Comparison of ENCODE assay signal across 8 mouse cellular contexts in the genomic region with DNA sequence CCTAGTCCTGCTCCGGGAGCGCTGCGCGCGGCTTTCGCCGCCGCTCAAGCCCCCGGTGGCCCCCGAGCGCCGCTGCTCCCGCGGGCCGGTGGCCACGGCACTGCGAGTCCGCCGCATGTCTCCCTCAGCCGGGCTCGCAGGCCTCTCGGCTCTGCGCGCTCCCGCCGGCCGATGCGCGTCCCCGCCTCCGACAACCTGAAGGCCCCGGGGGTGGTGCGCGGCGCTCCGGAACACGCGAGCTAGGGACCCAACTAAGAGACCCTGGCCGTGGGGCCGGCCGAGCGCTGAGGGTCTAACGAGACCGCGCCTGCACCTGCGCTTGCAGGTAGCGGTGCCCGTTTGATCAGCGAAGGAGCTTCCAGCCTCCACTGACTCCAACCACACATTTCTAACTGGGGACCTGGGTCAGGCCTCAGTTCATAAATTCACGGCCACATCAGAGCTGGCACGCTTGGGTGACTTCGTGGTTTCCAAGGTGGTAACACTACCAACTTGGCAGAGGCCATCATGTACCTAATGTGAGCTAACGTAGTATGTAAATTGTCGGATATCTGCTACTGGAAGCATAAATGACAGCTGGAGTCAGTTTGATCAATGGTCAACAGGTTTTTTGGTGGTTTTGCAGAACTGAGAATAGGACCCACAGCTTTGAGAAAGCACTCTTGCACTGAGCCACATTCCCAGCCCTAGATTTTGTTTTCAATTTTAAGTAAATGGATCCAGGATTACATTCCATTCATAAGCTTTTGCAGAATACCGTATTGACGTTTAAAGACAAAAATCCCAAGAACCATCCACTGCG. TPM values are rescaled to one million over a fixed set of nuclear protein-coding genes. Genes with fewer than 3 reads are reported as not detected.
DNase-seq lines count a peak whose midpoint lies in the region; ATAC-seq and TF ChIP-seq lines count a peak whose summit lies in the region.

A gene (minus strand): TSS at position 173 of the 802 bp plus-strand sequence.

- H3K4me2 ChIP-seq in heart, embryonic 12.5 days: peak within 1 kb of the TSS; percentile 95
- peak within 1 kb of the TSS; percentile 98 for H3K4me2 ChIP-seq in kidney, embryonic 16.5 days (replicated peaks; ENCODE audit: low read depth, low read length)
- peak within 1 kb of the TSS; percentile 81 for H3K4me2 ChIP-seq in midbrain, postnatal 0 days (ENCODE audit: low read depth, low read length, poor library complexity, severe bottlenecking)

- no peaks in the 10 kb centered on the region for H3K27me3 ChIP-seq in C2C12 (ENCODE audit: control insufficient read depth, insufficient read depth, insufficient read length)
- H3K27me3 ChIP-seq in erythroblast, embryonic 14.5 days (ENCODE audit: control insufficient read depth): peaks cover 51% of the 10 kb centered on the region
- peaks cover 23% of the 10 kb centered on the region; the same call in 1 of the 2 replicates for H3K27me3 ChIP-seq in heart, embryonic 12.5 days (replicated peaks)
- peaks cover 7% of the 10 kb centered on the region; the same call in 1 of the 2 replicates for H3K27me3 ChIP-seq in kidney, embryonic 16.5 days (ENCODE audit: insufficient read depth, low read length)
- H3K27me3 ChIP-seq in midbrain, postnatal 0 days (ENCODE audit: insufficient read depth, low read length): no peaks in the 10 kb centered on the region

- ATAC-seq in heart, embryonic 12.5 days (ENCODE audit: insufficient number of reproducible peaks, low FRiP score): no peak; the same call in none of the 2 replicates
- peak; percentile 73 for ATAC-seq in kidney, embryonic 16.5 days (ENCODE audit: low FRiP score, low TSS enrichment)
- ATAC-seq in midbrain, postnatal 0 days (ENCODE audit: low FRiP score): peak; percentile 68

- peak within 1 kb of the TSS; percentile 90 for H3K9ac ChIP-seq in heart, embryonic 12.5 days
- H3K9ac ChIP-seq in kidney, embryonic 16.5 days (replicated peaks; ENCODE audit: low read length): peak within 1 kb of the TSS; percentile 89
- peak within 1 kb of the TSS; percentile 88 for H3K9ac ChIP-seq in midbrain, postnatal 0 days (replicated peaks; ENCODE audit: low read length, poor library complexity, severe bottlenecking)

- H3ac ChIP-seq in C2C12 (ENCODE audit: control insufficient read depth, insufficient read length, low read depth): peak within 1 kb of the TSS; percentile 97

- H3K4me3 ChIP-seq in C2C12 (ENCODE audit: insufficient read depth, poor library complexity, severe bottlenecking): peak within 1 kb of the TSS; percentile 50
- H3K4me3 ChIP-seq in erythroblast, embryonic 14.5 days (replicated peaks): peak within 1 kb of the TSS; percentile 84
- H3K4me3 ChIP-seq in heart, embryonic 12.5 days: peak within 1 kb of the TSS; percentile 81
- peak within 1 kb of the TSS; percentile 77 for H3K4me3 ChIP-seq in kidney, embryonic 16.5 days (ENCODE audit: low read length)
- peak within 1 kb of the TSS; percentile 85 for H3K4me3 ChIP-seq in midbrain, postnatal 0 days (ENCODE audit: low read depth, low read length)

- H3K4me1 ChIP-seq in erythroblast, embryonic 14.5 days (ENCODE audit: control insufficient read depth): peaks cover 19% of the 10 kb centered on the region
- 0 out of 2 replicates have a peak, but pooled peaks cover 3% of the 10 kb centered on the region for H3K4me1 ChIP-seq in heart, embryonic 12.5 days (replicated peaks)
- H3K4me1 ChIP-seq in kidney, embryonic 16.5 days (ENCODE audit: insufficient read depth, low read length): 0 out of 2 replicates have a peak, but pooled peaks cover 7% of the 10 kb centered on the region
- no peaks in the 10 kb centered on the region for H3K4me1 ChIP-seq in midbrain, postnatal 0 days (ENCODE audit: insufficient read depth, low read length)

- H3K79me3 ChIP-seq in C2C12 (ENCODE audit: low read depth): no peaks in the 10 kb centered on the region

- H3K9me3 ChIP-seq in erythroblast, embryonic 14.5 days (ENCODE audit: control insufficient read depth, low read length): no peaks in the 10 kb centered on the region
- H3K9me3 ChIP-seq in heart, embryonic 12.5 days (replicated peaks): no peaks in the 10 kb centered on the region
- H3K9me3 ChIP-seq in kidney, embryonic 16.5 days (ENCODE audit: low read length): no peaks in the 10 kb centered on the region
- H3K9me3 ChIP-seq in midbrain, postnatal 0 days (ENCODE audit: low read length): no peaks in the 10 kb centered on the region

- H3K79me2 ChIP-seq in C2C12 (ENCODE audit: control insufficient read depth, insufficient read depth): peaks cover 10% of the 10 kb centered on the region

- H3K36me3 ChIP-seq in C2C12 (ENCODE audit: control insufficient read depth, insufficient read depth): peaks cover 5% of the 10 kb centered on the region
- H3K36me3 ChIP-seq in erythroblast, embryonic 14.5 days (ENCODE audit: control insufficient read depth): peaks cover 6% of the 10 kb centered on the region
- H3K36me3 ChIP-seq in heart, embryonic 12.5 days: 0 out of 2 replicates have a peak, but pooled peaks cover 3% of the 10 kb centered on the region
- no peaks in the 10 kb centered on the region for H3K36me3 ChIP-seq in kidney, embryonic 16.5 days (ENCODE audit: insufficient read depth, low read length)
- H3K36me3 ChIP-seq in midbrain, postnatal 0 days (ENCODE audit: insufficient read depth, low read length): no peaks in the 10 kb centered on the region

- 8% methylated on average over 49 of the region's 57 CpGs for WGBS in heart, embryonic 12.5 days
- 6% methylated on average over 48 of the region's 57 CpGs for WGBS in kidney, embryonic 16.5 days
- WGBS in midbrain, postnatal 0 days: 5% methylated on average over 43 of the region's 57 CpGs

- H3K27ac ChIP-seq in heart, embryonic 12.5 days (ENCODE audit: poor library complexity, severe bottlenecking): no peak within 1 kb of the TSS
- H3K27ac ChIP-seq in kidney, embryonic 16.5 days (ENCODE audit: low read length): peak within 1 kb of the TSS; percentile 51
- peak within 1 kb of the TSS; percentile 88 for H3K27ac ChIP-seq in midbrain, postnatal 0 days (ENCODE audit: low read depth, low read length)

- peak; percentile 87 for DNase-seq in brain, adult 2 months (ENCODE audit: low read depth, low spot score)
- DNase-seq in liver: peak; percentile 83
- DNase-seq in midbrain, postnatal 0 days (ENCODE audit: low spot score): peak; percentile 73
- peak; percentile 58 to 60 for DNase-seq in spleen, postnatal 36 days (ENCODE audit: low spot score in 2 of 2)

- TF ChIP-seq CTCF in C2C12 (IDR thresholded peaks at IDR 0.05; ENCODE audit: control insufficient read depth, insufficient read depth, insufficient read length): no peak
- TF ChIP-seq CTCF in midbrain, postnatal 0 days (IDR thresholded peaks at IDR 0.05): no peak

TF ChIP-seq in C2C12, 6 proteins besides CTCF, POLR2A, EP300 and RAD21:
- TF ChIP-seq MAX (IDR thresholded peaks at IDR 0.05): peak; percentile 23
- no peak for TF ChIP-seq MYOD1 (IDR thresholded peaks at IDR 0.05; ENCODE audit: control insufficient read depth, insufficient read length, low read depth)

RNA-seq across cellular contexts. Expression of the gene that starts here (rescaled TPM):
- polyA plus RNA-seq in C2C12 (2012; fragmentation: generic; extraction: Trizol): 21.6 TPM
- 1.4 and 1.9 TPM in 2 replicates for polyA plus RNA-seq in erythroblast, embryonic 14.5 days (2012)
- 19.7 and 22.1 TPM in 2 replicates for polyA plus RNA-seq in heart, embryonic 12.5 days (2016; fragmentation: Nextera tagmentation; extraction: Ambion mirVana)
- 7.6 and 17.7 TPM in 2 replicates for polyA plus RNA-seq in kidney, embryonic 16.5 days (2015; fragmentation: Nextera tagmentation; extraction: Ambion mirVana)
- total RNA-seq in midbrain, postnatal 0 days (2014; rRNA removed): 58.0 and 63.2 TPM in 2 replicates
- polyA plus RNA-seq in midbrain, postnatal 0 days (2015; fragmentation: Nextera tagmentation; extraction: Ambion mirVana): 30.1 and 32.9 TPM in 2 replicates
